Mouse (Mus musculus) bone marrow macrophage, adult 2 months (primary cell): ENCODE measurements around the gene Cib1.

Experiments used
- CTCF ChIP-seq: IDR thresholded peaks from 2 replicates; pipeline ENCODE4 v1.5.1; 2012; ENCODE audit warnings: low read depth, mild to moderate bottlenecking, low read length, moderate library complexity
- POLR2A ChIP-seq: IDR thresholded peaks from 2 replicates; pipeline ENCODE4 v1.6.1; 2012; ENCODE audit warnings: mild to moderate bottlenecking, low read depth, low read length, borderline replicate concordance

DNA sequence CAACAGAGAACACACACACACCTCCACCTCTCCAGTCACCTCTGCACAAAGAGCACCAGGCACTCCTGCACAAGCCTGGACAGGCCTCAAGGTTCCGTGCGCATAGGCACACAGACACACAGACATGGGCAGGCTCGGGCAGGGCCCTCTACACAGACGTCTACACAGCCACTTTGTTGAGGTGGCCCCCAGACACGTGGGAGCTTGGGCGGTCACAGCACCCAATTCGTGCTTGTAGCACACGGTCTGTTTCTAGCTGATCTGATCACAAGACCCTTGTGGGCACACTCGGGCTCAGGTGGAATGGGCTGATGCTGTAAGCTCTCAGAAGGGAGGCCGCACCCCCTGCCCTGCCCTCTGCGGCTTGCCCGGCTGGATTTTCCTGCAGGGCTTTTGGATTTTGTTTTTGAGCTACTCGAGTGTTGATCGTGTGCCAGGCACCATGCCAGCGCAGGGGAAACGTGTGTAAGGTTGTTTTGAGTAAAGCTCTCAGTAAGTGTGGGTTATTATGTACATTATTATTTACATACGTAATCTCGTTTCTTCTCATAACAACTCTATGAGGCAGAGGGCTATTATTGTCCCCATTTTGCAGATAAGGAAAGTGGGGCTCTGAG lies 24.5 kb downstream of the Cib1 start:
- TF ChIP-seq POLR2A (no peak), CTCF (no peak)
